Mouse (Mus musculus) liver, embryonic 13.5 days (tissue): ENCODE data around the gene Skida1. TPM values are rescaled to one million over a fixed set of nuclear protein-coding genes. Genes with fewer than 3 reads are reported as not detected.
A peak's percentile ranks its signal among the peaks of the same experiment; 100 is the strongest.

Experiments
- ATAC-seq: fragments of 200-750 bp; cut with Nextera tagmentation; 2 replicates; pipeline ENCODE4 v1.8.0; 2017; ENCODE audit warnings: low read depth, mild to moderate bottlenecking, moderate number of reproducible peaks, moderate library complexity
- DNase-seq: peaks from one replicate; pipeline ENCODE4 v3.0.0; 2022
- H3K27ac ChIP-seq: fragments of 300-500 bp; sonication (generic); 2 replicates; pipeline ENCODE4 v1.5.1; 2015; ENCODE audit warnings: moderate library complexity, mild to moderate bottlenecking, inconsistent platforms
- H3K27me3 ChIP-seq: fragments of 300-500 bp; sonication (generic); 2 replicates; pipeline ENCODE4 v1.6.1; 2015; ENCODE audit warnings: mild to moderate bottlenecking, inconsistent platforms
- H3K36me3 ChIP-seq: fragments of 300-500 bp; sonication (generic); 2 replicates; pipeline ENCODE4 v1.6.1; 2015; ENCODE audit warnings: mild to moderate bottlenecking, inconsistent platforms
- H3K4me1 ChIP-seq: fragments of 300-500 bp; sonication (generic); replicated peaks from 2 replicates; pipeline ENCODE4 v1.6.1; 2015; ENCODE audit warnings: inconsistent platforms
- H3K4me2 ChIP-seq: fragments of 300-500 bp; sonication (generic); 2 replicates; pipeline ENCODE4 v1.6.1; 2015; ENCODE audit warnings: inconsistent platforms, mild to moderate bottlenecking, moderate library complexity
- H3K4me3 ChIP-seq: fragments of 300-500 bp; sonication (generic); replicated peaks from 2 replicates; pipeline ENCODE4 v1.5.1; 2015; ENCODE audit warnings: mild to moderate bottlenecking, inconsistent platforms
- H3K9ac ChIP-seq: fragments of 300-500 bp; sonication (generic); 2 replicates; pipeline ENCODE4 v1.6.1; 2015; ENCODE audit warnings: mild to moderate bottlenecking, inconsistent platforms
- H3K9me3 ChIP-seq: fragments of 300-500 bp; sonication (generic); replicated peaks from 2 replicates; pipeline ENCODE4 v1.6.1; 2016; ENCODE audit warnings: inconsistent platforms
- WGBS: fragments of 180-500 bp; shearing (Covaris S2); methylation state at CpG from one replicate; pipeline ENCODE4 v1.1.7; 2015; ENCODE audit not compliant: insufficient replicate concordance; 5-methylcytosine and 5-hydroxymethylcytosine counted together
- polyA plus RNA-seq: library from polyadenylated mRNA; unstranded; fragments of >200 nt; fragmentation: Nextera tagmentation; extraction: Ambion mirVana; gene quantifications from 2 replicates; pipeline ENCODE4 v1.2.1, GENCODE M21; 2015

Gene Skida1
- polyA plus RNA-seq, 1 experiment from 2014 or later = 0.47 TPM

DNA sequence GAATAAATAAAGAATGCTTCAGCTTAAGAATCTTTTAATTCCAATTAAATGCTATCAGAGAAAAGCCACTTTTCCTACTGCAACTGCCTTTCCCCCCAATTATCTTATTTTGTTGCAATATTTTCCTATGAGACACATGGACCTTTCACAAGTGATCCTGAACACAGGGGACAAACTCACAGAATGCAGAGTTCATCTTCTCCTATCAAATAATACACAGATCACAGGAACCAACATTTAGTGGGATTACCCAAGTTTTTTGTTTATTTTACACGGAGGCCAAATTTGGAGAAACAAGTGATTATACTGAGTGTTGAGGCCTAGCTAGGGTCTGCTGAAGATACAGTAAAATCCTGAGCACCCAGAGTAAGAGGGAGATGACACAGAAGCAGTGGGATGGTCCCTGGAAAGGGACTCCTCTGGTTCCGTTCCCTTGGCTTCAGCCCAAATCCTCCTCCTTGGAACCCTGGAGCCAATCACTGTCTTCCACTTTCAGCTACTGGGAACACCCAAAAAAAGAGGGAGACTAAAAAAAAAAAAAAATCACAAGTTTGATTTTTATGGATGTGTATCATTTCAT lies 5.2 kb upstream of the Skida1 start:
- Histone ChIP-seq H3K27me3 (peaks cover 37% of the 10 kb centered on the region), H3K4me2 (0 out of 2 replicates have a peak overlapping the region, but pooled peaks have one; percentile 4), H3K9me3 (no peaks in the 10 kb centered on the region), H3K4me3 (no peak overlapping the region), H3K36me3 (no peaks in the 10 kb centered on the region), H3K4me1 (peaks cover 48% of the 10 kb centered on the region), H3K9ac (no peak overlapping the region), H3K27ac (no peak overlapping the region)
- 59% methylated on average over 2 of the region's 2 CpGs for WGBS
- ATAC-seq (no peak), DNase-seq (no peak)

GRCm38 (mm10) chr2:18053243-18053950 lies 4.5 kb upstream of the Skida1 start:
- ATAC-seq = no peak
- Histone ChIP-seq H3K27ac (no peak overlapping the region), H3K36me3 (no peaks in the 10 kb centered on the region), H3K4me2 (no peak overlapping the region), H3K9ac (no peak overlapping the region), H3K4me1 (peaks cover 47% of the 10 kb centered on the region), H3K9me3 (no peaks in the 10 kb centered on the region), H3K4me3 (no peak overlapping the region), H3K27me3 (peaks cover 43% of the 10 kb centered on the region)
- 54% methylated on average over 1 of the region's 1 CpGs for WGBS
- DNase-seq = no peak

GRCm38 (mm10) chr2:18052581-18052980 lies 3.7 kb upstream of the Skida1 start:
- WGBS = 71% methylated on average over 3 of the region's 3 CpGs
- no peaks in the 10 kb centered on the region for H3K9me3 ChIP-seq
- H3K9ac ChIP-seq = no peak overlapping the region
- H3K4me1 ChIP-seq = peaks cover 47% of the 10 kb centered on the region
- H3K4me3 ChIP-seq = no peak overlapping the region
- no peak overlapping the region for H3K27ac ChIP-seq
- H3K36me3 ChIP-seq = no peaks in the 10 kb centered on the region
- DNase-seq = no peak
- ATAC-seq = no peak
- no peak overlapping the region for H3K4me2 ChIP-seq
- peaks cover 51% of the 10 kb centered on the region for H3K27me3 ChIP-seq

GRCm38 (mm10) chr2:18051831-18052170 lies 3.0 kb upstream of the Skida1 start:
- H3K9me3 ChIP-seq = no peaks in the 10 kb centered on the region
- no peak overlapping the region for H3K27ac ChIP-seq
- H3K36me3 ChIP-seq = no peaks in the 10 kb centered on the region
- H3K4me1 ChIP-seq = peaks cover 47% of the 10 kb centered on the region
- WGBS = 82% methylated on average over 3 of the region's 3 CpGs
- no peak overlapping the region for H3K4me2 ChIP-seq
- no peak for DNase-seq
- no peak for ATAC-seq
- H3K4me3 ChIP-seq = no peak overlapping the region
- no peak overlapping the region for H3K9ac ChIP-seq
- H3K27me3 ChIP-seq = peaks cover 59% of the 10 kb centered on the region

- no peak overlapping the region for H3K4me3 ChIP-seq
- DNase-seq (no peak), ATAC-seq (no peak)
- H3K9ac ChIP-seq = no peak overlapping the region
- 51% methylated on average over 11 of the region's 11 CpGs for WGBS
- H3K36me3 ChIP-seq = no peaks in the 10 kb centered on the region
- peak overlapping the region; percentile 96; the same call in 1 of the 2 replicates for H3K4me2 ChIP-seq
- no peak overlapping the region for H3K27ac ChIP-seq
- H3K4me1 ChIP-seq = peaks cover 53% of the 10 kb centered on the region
- peaks cover 65% of the 10 kb centered on the region for H3K27me3 ChIP-seq
- no peaks in the 10 kb centered on the region for H3K9me3 ChIP-seq
Observed at GRCm38 (mm10) chr2:18051026-18051830, 2.4 kb upstream of the Skida1 start.

- ATAC-seq (no peak), DNase-seq (no peak)
- peaks cover 55% of the 10 kb centered on the region for H3K4me1 ChIP-seq
- WGBS = 15% methylated on average over 10 of the region's 10 CpGs
- H3K27ac ChIP-seq = no peak overlapping the region
- peak overlapping the region; percentile 10; the same call in 1 of the 2 replicates for H3K4me3 ChIP-seq
- no peaks in the 10 kb centered on the region for H3K9me3 ChIP-seq
- no peak overlapping the region for H3K9ac ChIP-seq
- H3K27me3 ChIP-seq = peaks cover 71% of the 10 kb centered on the region
- H3K4me2 ChIP-seq = peak overlapping the region; percentile 96
- H3K36me3 ChIP-seq = no peaks in the 10 kb centered on the region
Observed at GRCm38 (mm10) chr2:18050541-18050985, 1.7 kb upstream of the Skida1 start.

DNA sequence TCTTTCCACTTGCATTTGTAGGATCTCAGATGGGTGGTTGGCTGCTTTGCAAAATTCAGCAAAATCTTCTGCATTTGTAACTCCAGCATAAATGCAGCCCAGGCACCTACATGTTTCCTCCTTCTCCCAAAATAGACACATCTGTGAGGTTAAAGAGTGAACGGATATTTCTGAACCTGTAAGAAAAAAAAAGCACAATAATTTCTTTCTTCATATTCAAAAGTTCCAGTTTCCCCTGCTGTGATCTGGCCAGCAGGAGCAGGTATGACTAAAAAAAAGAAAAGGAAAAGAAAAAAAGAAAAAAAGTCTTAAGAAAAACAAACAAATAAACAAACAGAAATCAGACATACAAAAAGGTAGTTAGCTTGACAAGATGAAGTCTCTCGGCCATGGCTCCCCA lies 1.2 kb upstream of the Skida1 start:
- 0 out of 2 replicates have a peak overlapping the region, but pooled peaks have one; percentile 10 for H3K4me3 ChIP-seq
- WGBS = 16% methylated on average over 2 of the region's 2 CpGs
- H3K4me2 ChIP-seq = peak overlapping the region; percentile 96
- no peaks in the 10 kb centered on the region for H3K36me3 ChIP-seq
- peaks cover 50% of the 10 kb centered on the region for H3K4me1 ChIP-seq
- 0 out of 2 replicates have a peak overlapping the region, but pooled peaks have one; percentile 65 for H3K27ac ChIP-seq
- no peaks in the 10 kb centered on the region for H3K9me3 ChIP-seq
- ATAC-seq (no peak), DNase-seq (no peak)
- H3K9ac ChIP-seq = no peak overlapping the region
- H3K27me3 ChIP-seq = peaks cover 77% of the 10 kb centered on the region

DNA sequence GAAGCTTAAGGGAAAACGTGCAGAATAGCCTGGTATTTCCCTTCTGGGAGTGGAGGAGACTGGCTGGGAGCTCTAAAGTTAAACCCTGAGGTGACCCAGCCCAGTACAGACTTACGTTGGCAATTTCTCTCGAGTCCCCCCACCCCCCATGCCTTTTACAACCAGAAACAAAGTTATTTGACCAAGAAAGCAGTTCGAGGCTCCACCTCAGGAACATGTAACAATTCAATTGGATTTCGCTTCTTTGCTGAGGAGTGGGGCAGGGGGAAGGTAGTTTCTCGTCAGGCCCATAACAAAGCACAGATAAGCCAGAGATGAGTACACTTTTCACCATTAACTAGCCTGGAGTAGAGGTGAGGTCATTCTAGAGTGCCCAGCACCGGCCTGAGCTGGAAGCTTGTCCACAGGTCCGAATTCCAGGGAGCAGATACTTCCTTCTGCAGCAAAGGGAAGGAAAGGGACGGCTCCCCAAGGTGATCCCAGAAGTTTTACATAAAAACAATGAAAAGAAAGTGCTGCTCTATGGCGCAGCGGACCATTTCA lies 499 bp upstream of the Skida1 start:
- WGBS = 18% methylated on average over 11 of the region's 11 CpGs
- peak overlapping the region; percentile 96 for H3K4me2 ChIP-seq
- H3K27ac ChIP-seq = peak overlapping the region; percentile 65
- no peak overlapping the region for H3K9ac ChIP-seq
- peaks cover 47% of the 10 kb centered on the region for H3K4me1 ChIP-seq
- H3K9me3 ChIP-seq = no peaks in the 10 kb centered on the region
- H3K27me3 ChIP-seq = peaks cover 84% of the 10 kb centered on the region
- no peak for DNase-seq
- no peaks in the 10 kb centered on the region for H3K36me3 ChIP-seq
- ATAC-seq = no peak
- peak overlapping the region; percentile 77 for H3K4me3 ChIP-seq

DNA sequence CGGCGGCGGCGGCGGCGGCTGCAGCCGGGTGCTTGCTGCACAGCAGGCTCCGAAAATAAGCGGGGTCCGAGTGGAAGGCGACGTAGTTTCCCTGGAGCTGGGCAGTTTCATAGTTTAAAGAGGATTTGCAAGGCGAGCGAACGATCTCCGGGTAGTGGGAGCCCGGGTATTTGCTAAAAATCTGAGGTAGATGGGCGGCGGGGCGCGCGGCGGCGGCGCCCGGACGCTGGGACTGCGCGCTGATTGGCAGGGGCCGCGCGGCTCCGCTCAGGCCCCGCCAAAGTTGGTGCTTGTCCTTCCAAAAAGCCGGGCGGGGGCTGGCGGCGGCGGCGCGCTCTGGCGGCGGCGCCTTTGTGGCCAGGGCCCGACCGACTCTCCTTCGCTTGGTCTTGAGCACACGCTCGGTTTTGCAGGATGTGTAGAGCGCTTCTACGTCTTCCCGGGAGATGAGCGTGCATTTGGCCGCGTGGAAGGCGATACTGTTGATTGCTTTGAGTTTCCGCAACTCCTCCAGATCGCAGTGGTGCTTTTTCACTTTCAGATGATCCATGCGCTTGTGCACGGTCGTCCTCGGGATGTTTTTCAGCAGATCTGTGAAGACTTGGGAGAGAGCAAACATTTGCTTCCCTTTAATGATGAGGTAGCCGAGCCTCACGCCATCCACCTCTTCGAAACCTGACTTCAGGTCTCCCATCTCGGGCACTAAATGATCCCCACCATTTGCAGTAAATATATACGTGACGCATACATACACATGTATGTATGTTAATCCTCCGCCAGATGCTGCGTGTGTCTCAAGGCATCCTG lies 1.0 kb downstream of the Skida1 start:
- Histone ChIP-seq H3K4me2 (peak overlapping the region; percentile 96), H3K27ac (peak overlapping the region; percentile 78), H3K4me1 (peaks cover 43% of the 10 kb centered on the region), H3K9ac (peak overlapping the region; percentile 81), H3K27me3 (peaks cover 88% of the 10 kb centered on the region), H3K9me3 (no peaks in the 10 kb centered on the region), H3K4me3 (peak overlapping the region; percentile 77), H3K36me3 (no peaks in the 10 kb centered on the region)
- DNase-seq (no peak), ATAC-seq (peak; percentile 90)
- under 1% methylated on average over 70 of the region's 70 CpGs for WGBS

- H3K4me1 ChIP-seq = peaks cover 43% of the 10 kb centered on the region
- no peaks in the 10 kb centered on the region for H3K9me3 ChIP-seq
- ATAC-seq = peak; percentile 80
- under 1% methylated on average over 52 of the region's 64 CpGs for WGBS
- H3K9ac ChIP-seq = peak overlapping the region; percentile 81
- H3K36me3 ChIP-seq = no peaks in the 10 kb centered on the region
- DNase-seq = no peak
- H3K4me2 ChIP-seq = peak overlapping the region; percentile 96
- H3K4me3 ChIP-seq = peak overlapping the region; percentile 77
- H3K27ac ChIP-seq = peak overlapping the region; percentile 78
- H3K27me3 ChIP-seq = peaks cover 95% of the 10 kb centered on the region
Observed at GRCm38 (mm10) chr2:18046758-18047645, 1.8 kb downstream of the Skida1 start.
